Mouse (Mus musculus): ENCODE data around the gene Hpse2.
"Not testable (repeated sequence)": the region's sequence is repeated elsewhere in the genome, so short reads cannot be mapped to it uniquely, and the experiment has no call there.

Gene Hpse2

DNA sequence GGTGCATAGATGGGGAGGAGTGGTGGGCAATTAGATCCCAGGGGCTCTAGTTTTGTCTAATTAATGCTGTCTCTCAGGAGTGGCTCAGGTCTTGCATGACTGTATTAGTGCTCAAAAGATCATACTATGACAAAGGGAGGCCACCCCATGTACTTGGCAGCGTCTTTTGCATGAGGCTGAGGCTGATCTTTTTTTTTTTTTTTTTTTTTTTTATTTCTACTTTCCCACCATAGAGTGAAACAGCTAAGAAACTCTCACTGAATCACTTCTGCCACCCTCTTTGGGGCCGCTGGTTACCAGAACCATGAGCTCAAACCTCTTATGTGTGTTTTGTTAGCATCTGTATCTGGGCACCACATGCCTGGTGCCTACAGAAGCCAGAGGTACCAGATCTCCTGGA, 549.0 kb downstream of the Hpse2 start:
- no peak for DNase-seq

DNA sequence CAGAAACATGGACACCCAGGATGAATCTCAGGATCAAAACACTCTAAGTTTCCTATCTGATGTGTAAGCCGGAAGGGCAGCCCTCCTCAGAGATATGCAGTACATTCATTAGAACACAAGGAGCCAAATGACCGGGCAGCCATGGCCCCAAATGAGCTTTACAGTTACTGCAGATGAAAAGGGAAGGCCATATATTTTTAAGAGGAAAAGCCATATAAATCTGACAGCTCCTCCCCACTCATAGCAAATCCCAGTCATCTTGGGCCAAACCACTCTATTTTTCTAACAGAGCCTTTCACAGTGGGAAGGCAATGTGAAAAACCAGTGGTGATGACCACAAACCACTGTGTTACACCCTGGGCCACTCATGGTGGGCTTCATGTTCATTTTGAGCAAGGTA, 549.9 kb downstream of the Hpse2 start:
- no peak for DNase-seq

DNA sequence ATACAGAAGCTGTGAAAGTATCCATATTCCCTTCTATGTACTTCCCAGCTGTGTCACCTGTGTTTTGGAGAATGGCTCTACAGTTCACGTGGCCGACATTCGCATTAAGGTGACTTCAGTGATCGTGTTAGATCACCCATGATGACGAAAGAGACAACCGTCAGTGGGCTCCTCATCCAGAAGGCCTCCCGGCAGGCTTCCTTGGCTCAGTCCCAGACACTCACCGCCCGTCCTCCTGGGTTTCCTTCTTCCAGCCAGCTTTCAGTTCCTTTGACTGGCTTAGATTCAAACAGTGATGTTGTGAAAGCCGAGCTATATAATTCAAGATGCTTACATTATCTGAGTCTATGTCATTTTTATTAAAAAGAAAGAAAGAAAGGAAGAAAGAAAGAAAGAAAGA, 550.6 kb downstream of the Hpse2 start:
- DNase-seq, result peak; percentile 13

DNA sequence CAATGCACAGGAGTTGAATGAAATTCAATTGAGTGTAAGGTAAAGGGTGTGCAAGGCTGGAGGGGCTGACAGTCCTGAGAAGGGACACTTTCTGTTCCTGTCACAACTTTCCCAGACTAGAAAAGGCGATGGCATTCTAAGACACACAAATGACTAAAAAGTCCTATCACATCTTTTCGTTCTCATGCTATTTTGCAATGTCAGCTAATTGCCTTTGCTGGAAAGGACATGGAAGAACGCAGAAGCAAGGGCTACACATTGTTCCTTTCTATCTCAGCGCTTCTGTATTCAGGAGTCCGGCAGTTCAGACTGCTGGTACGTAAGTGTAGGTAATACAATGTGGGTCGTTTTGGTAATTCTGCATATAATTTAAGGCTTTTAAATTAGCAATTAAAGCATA, 555.0 kb downstream of the Hpse2 start:
- no peak for DNase-seq

DNA sequence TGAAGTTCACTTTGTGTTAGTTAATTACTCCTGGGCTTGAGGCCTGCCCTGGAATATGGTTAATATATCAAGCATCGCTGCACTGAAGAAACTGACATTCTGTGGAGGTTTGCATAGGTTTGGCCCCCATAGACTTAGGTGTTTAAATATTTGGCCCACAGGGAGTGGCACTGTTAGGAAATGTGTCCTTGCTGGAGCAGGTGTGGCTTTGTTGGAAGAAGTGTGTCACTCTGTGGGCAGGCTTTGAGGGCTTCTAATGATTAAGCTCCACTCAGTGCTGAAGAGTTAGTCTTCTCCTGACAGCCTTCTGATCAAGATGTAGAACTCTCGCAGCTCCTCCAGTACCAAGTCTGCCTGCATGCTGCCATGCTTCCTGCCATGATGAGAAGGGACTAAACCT, 555.9 kb downstream of the Hpse2 start:
- DNase-seq, result no peak

DNA sequence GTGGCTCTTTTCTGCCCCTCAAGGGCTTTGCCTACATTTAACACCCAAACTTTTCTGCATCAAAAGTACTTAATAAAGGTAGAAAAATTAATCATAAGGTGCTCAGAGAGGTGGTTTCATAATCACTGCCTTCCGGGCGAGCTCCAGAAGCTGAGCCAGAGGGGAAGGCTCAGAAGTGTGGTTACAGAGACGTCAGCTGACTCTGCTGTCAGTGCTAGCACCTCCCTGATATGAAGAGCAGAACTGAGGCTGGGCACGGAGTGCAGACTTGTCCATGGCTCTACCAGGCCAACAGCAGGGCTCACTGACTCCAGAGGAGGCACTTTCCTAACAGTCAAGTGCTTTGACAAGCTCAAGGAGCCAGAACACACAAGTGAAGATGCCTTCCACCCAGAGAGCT, 559.0 kb downstream of the Hpse2 start:
- no peak for DNase-seq

DNA sequence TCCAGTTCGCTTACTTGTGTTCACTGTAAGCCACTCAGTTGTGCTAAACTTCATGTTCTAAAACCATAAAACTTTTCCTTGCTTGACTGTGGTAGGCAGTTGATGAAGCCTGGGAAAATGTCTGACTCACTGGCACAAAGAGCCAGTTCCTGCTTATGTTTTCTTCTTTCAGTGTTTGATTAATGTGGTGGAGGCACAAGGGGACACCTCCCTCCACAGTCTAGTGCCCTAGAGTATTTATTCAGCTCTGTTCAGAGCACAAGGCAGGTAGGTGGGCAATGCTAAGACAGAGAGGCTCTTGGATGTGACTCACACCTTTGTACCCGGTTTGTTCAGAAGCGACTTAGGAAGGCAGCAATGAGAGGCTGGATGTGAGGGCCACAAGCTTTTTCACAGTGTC, 560.3 kb downstream of the Hpse2 start:
- DNase-seq, result no peak

DNA sequence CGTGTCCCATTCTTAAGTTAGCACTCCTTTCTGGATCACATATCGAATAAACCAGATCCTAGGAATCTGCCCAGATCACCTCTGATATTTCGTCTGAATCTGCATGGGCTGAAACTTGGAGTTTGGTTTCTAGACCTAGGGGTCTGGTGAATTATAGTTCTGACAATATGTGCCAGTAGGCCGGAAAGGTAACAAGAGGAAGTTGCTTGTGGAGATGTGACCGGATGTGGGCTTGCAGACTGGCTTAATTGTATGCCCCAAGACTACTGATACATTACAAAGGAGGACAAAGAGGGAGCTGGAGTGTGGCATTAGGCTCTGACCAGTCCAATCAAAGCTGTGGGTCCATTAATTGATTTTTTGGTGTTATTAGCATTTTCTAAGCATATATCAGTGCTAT, 568.0 kb downstream of the Hpse2 start:
- no peak for DNase-seq

DNA sequence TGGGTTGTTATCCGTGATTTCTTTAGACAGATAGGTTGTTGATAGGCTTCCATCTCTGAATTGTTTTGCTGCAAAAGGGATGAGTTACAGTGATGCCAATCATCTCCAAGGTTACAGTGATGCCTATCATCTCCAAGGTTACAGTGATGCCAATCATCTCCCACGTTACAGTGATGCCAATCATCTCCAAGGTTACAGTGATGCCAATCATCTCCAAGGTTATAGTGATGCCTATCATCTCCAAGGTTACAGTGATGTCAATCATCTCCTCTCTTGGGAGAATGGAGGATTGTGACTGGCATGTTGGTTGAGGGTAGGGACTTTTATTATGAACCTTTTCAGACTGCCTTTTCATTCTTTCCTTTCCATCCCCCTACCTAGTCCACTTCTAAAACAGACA, 570.4 kb downstream of the Hpse2 start:
- no peak for DNase-seq

DNA sequence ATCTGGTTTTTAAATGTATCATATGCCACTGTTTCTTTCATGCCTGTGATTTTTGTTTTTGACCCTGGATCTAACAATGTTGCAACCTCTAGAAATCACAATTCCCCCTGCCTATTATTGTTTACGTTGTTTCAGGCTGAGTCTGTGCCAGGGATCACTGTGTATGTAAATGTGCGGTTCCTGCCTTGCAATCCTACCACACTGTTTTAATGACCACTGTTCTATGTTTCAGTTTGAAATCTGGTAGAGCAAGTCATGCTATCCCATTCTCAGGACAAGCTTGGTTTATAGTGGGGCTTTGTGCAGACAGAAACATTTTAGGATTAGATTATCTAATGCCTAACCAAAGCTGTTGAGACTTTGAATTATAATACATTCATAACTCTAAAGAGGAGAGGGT, 571.9 kb downstream of the Hpse2 start:
- DNase-seq, result no peak

DNA sequence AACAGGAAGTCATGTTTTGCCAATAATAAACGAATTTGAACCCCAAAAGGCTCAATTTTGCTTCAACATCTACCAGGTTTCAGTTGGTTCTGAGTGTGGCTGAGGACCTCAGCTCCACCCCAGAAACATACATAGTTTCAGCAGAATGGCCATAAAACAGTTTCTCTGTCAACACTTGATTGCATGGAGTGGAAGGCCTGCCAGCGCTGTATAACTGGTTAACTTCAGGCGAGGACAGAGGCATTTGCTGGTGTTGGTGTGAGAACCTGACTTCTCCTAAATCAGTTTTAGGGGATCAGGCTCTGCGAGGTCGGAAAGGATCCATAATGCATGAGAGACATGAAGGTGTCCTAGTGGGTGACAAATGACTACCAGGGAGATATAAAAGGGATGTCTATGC, 578.0 kb downstream of the Hpse2 start:
- DNase-seq, result no peak

DNA sequence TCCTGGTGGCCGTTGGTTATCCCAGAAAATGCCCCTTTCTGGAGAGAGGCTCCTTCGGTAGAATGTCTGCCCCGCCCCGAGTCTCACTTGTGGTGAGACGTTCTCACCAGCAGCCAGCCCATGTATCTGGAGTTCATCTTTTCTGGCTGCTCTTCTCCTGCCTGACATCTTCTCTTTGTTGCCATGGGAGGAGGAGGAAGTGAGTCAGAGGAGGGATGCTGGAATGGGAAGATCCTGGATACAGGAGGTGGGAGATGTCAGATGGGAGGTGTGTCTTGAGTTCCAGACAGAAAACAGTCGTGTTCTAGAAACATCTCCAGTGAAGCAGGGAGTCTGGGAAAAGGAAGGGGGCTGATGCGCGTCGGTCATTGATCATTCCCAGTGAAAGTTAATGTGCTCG, 578.7 kb downstream of the Hpse2 start:
- no peak for DNase-seq

DNA sequence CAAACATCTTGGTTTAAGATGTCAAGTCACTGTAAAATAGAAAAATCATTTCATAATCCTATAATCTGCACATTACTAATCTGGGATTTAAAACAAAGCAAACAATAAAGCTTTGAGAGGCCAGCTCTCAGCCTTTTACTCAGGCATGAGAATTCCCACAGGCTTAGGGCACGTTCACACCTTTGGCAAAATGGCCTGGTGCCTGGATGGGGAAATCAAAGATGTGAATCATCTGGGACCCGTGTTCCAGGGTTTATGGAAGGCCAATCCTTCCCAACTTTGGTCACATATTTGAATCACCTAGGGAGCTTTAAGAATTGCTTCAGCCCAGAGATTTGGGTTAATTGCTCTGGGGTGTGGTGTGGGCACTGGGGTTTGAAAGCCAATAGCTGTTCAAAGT, 590.3 kb downstream of the Hpse2 start:
- no peak for DNase-seq

DNA sequence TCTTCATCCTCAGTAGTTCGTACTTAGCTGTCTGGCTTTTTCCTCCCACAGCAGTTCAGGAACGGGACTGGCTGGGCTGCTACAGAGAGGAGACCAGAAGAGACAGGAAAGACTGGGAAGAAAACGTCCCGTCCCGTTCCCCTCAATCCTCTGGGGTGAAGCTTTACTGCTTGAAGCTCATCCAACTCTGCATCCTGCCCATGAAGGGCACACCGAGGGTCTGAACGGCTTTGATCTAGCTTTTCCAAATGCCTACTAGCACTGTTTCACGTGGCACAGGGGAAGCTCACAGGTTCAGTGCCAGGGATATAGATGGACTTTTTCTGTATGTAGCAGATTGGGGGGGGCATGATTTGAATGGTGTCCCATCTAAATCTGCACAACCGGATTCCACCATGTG, 592.4 kb downstream of the Hpse2 start:
- no peak for DNase-seq

DNA sequence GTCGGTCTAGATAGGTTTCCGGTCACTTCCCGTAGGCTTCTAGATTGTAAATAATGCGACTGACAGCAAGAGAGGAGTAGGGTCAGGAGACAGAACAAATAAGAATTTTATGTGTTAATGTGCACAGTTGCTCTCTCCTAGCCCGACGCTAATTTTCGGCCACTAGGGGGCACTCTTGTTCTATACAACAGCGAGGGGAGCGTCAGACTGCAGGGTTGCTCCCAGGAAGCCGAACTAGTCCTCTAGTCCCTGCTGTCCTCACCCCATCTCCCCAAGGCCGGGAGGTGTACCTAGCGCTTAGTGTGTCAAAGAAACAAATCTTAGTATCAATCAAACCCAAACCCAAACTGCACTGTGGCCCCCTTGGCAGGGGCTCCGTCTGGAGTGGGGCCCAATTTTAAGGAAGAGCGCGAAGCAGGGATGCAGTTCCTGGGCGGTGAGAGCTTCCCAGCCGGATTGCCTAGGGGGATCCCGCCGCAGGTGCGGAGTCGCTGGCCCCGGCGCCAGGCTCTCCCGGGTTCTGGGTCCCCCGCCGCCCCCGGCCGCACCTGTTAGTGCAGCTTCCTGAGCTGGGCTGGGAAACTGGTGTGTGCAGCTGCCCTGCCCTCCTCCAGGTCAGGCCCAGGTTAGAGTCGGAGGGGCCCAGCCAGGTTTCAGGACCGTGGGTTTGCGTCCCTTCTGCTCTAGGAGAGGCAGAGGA, 593.1 kb downstream of the Hpse2 start:
- DNase-seq, result peak; percentile 73

DNA sequence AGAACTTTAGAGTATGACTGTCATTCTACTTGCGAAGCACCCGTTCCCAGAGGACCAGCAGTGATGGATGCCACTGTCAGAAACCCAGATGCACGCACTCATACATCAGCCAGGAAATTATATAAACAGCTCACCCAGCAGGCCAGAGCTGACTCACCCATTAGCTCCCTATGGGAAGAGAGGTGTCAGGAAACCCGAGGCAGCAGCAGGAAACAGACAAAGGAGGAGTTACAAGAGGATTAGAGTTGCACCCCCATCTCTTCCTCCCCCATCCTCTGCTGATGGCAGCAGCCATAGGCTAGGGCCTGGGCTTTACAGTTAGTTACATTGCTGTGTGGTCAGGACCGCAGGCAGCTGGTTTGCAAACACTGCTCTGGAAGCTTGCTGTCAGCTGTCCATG, 599.8 kb downstream of the Hpse2 start:
- no peak for DNase-seq

DNA sequence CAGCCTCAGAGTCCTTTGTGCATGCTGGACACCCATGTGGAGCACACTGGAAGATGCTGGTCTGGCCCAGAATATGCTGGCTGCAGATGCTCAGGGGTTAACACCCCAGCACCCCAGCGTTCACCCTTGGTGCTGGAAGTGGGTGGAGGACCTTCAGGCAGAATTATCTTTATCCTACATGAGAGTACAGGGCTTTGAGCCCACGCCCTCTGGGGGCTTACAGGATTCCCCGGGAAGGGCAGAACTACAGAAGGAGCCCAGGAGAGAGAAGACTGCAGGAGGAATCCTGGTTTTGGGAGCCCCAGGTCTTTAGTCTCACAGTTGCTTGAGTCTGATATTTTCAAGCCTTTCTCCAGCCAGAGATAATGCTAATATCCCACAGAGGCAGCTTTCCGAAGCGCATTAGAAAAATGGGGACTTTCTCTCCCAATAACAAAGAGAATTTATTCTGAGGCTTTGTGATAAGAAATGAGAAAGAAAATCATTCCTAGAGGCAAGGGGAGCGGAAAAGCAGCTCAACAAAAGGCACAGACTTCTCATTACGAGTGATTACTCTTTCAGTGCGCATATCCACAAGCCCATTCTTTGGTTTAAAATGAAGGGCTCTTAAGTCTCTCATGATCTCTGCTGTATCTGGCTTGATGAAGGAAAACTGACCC, 602.5 kb downstream of the Hpse2 start:
- no peak for DNase-seq

DNA sequence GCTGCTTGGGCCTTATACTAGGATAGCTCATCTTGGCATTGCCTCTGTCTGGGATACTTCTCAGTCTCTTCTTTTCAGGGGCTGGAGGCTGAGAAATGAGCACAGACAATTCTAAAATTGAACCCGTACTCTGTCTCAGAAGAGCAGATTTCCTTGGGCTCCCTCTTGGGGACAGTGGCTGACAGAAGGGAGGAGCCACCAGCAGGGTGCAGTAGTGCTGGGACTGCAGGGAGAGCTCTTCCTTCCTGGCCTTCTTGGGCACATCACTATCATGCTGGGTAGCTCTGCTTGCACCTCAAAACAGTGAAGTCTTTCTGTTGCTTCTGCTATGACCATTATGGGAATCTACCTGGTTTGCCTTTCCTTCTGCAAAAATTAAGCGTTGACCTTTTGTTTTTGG, 603.0 kb downstream of the Hpse2 start:
- no peak for DNase-seq

DNA sequence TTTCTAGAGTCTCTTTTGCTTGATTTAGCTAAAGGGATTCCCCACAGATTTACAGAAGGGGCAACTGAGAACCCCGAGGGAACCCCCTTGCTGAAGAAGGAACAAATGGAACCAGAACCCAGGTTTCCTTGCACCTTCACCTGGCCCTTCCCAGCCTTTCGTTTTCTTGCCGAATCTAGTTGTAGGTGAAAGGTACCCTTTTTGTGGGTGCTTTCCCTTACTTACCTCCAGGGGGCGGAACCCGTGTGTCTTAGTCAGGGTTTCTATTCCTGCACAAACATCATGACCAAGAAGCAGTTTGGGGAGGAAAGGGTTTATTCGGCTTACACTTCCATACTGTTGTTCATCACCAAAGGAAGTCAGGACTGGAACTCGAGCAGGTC, 608.0 kb downstream of the Hpse2 start:
- not testable (repeated sequence) for DNase-seq

DNA sequence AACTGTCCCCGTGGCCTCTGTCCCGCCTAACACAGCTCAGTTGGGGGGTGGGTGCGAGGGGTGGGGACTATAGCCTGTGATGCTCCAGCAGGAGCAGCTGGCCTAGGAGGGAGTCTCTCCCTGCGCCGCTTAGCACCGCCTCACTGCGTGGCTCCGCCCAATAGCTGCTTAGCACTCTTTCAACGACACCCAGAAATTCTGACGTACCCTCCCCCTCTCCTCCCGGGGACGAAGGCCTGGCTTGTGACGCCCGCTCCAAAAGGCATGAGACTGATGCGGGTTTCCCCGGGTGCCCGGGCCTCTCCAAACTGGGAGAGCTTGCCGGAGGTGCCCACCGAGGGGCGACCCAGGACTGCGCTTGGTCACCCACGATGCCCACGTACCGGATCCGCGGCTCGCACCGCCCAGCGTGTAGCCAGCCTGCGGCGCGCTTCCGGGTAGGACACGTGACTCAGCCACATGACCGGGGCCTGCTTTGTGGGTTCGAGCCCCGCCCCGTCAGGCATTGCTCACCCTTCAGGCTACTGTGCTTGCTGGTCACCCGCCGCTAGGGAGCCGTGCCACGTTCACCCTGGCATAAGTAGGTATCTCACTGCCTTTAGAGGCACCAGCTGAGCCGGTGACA, 608.5 kb downstream of the Hpse2 start, which contains the start of gene Hps1:
Hps1 (minus strand) TSS at position 448 of the 625 bp plus-strand sequence.
- DNase-seq, result peak; percentile 89

DNA sequence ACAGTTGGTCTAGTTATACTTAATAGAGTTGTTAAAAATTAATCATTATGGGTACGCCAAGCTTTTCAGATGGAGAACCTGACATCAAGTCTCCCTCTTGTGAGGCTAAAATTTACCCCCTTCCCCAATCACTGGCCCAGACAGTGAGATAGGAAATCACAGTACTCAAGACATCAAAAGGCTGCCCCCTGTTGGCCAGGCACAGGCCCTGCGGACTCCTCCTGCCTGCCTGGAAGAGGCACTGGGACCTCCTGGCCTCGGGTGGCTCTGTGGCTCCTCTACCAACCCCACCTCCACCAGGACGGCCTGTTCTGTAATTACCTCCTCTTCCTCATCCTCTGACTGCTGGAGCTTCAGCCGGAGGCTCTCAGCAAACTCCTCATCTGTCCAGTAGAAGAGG, 610.4 kb downstream of the Hpse2 start:
- peak; percentile 25 for DNase-seq

DNA sequence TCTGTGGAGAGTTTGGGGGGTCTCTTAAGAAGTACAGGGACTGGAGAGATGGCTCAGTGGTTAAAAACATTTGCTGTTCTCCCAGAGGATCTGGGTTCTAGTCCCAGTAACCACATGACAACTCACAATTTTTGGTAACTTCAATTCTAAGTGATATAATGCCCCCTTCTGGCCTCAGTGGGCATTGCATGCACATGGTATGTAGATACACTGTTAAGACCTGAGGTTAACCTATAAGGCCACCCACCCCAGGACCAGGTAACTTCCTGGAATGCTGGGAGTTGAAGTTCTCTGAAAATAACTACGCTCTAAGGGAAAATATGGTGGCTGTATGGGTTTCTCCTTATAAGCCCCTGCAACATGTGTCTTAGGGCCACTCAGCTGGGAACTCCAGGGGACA, 611.3 kb downstream of the Hpse2 start:
- no peak for DNase-seq

DNA sequence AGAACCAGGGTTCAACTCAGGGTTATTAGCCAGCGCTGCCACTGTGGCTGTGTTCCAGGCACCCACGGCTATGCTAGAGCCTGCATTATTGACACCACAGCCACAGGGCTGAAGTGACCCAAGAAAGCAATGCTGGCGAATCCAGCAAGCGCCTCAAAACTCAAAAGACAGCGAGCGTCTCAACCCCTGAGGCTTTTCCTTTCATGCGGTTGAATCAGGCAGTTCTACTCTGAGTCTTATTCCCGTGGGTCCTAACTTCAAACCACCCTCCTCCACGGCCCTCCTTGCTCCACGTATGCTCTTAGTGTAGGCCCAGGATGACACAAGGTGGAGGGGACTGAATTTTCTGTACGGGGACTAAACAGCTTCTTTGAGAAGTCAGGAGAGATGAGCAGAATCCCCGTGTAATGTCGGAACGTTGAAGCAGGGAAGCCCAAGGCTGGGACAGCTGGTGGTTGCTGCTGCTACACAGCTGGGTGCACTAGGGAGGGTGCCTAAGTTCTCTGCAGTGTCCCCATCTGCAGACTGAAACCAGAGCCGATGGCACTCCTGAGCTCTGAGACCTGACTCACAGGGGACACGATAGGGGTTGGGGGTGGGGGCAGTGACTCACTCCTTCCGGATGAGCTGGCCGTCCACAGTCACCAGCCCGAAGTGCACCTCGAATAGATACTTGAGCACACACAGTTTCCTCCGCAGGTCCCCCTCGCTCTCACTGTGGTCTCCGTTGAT, 617.8 kb downstream of the Hpse2 start:
- DNase-seq, result no peak

DNA sequence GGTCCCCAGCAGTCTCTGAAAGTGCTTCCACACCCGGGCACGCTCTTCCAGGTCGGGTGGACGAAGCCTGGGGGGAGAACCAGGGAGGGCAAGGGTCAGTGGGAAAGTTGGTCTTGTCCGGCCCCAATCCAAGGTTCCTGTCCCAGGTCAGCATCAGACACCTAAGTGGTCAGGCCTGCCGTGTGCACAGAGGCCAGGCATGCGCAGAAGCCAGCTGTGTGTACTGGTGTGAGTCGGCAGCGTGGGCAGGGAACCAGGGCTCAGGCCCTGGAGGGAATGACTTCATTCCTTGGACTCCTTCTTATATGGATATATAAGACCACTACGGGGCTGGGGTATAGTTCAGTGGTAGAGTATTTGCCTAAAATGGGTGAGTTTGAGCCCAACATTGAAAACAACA, 618.5 kb downstream of the Hpse2 start:
- no peak for DNase-seq
